Mouse (Mus musculus): ENCODE results near the gene Ggt5.

GRCm38 (mm10) chr10:75554090-75554489, 35.0 kb upstream of the Ggt5 start:
- TF ChIP-seq POLR2A (IDR thresholded peaks at IDR 0.05; ENCODE audit: extremely low read depth, insufficient read depth, low read length), result no peak
- no peak for TF ChIP-seq CTCF (IDR thresholded peaks at IDR 0.05; ENCODE audit: extremely low read depth, insufficient read depth, low read length)

Data from cortical plate, adult 2 months (tissue).